ENCODE assay signal across 8 mouse cellular contexts in genomic region chr17:6960776-6961175, GRCm38 (mm10). TPM values are rescaled to one million over a fixed set of nuclear protein-coding genes. Genes with fewer than 3 reads are reported as not detected.
A peak's percentile ranks its signal among the peaks of the same experiment; 100 is the strongest.
DNase-seq lines count a peak whose midpoint lies in the region; ATAC-seq lines count a peak whose summit lies in the region.
"Not testable (repeated sequence)": the region's sequence is repeated elsewhere in the genome, so short reads cannot be mapped to it uniquely, and the experiment has no call there.

TSS of gene Tagap1 (minus strand) at chr17:6961156.

- H3K9ac ChIP-seq in hindbrain, embryonic 14.5 days = peak within 1 kb of the TSS; percentile 60
- H3K9ac ChIP-seq in lung, embryonic 15.5 days = peak within 1 kb of the TSS; percentile 43
- H3K9ac ChIP-seq in neural tube, embryonic 14.5 days (replicated peaks; ENCODE audit: low read depth, low read length) = 0 out of 2 replicates have a peak within 1 kb of the TSS, but pooled peaks have one; percentile 28

- not testable (repeated sequence) for H3K9me3 ChIP-seq in hindbrain, embryonic 14.5 days (ENCODE audit: control insufficient read depth, low read length); lung, embryonic 15.5 days; neural tube, embryonic 14.5 days (ENCODE audit: control insufficient read depth, low read length)

- WGBS in hindbrain, embryonic 14.5 days = 1% methylated on average over 40 of the region's 51 CpGs
- WGBS in lung, embryonic 15.5 days = 0% methylated on average over 43 of the region's 51 CpGs
- WGBS in neural tube, embryonic 14.5 days = under 1% methylated on average over 32 of the region's 51 CpGs

- H3K4me2 ChIP-seq in hindbrain, embryonic 14.5 days (replicated peaks) = peak within 1 kb of the TSS; percentile 52
- peak within 1 kb of the TSS; percentile 53 for H3K4me2 ChIP-seq in lung, embryonic 15.5 days
- peak within 1 kb of the TSS; percentile 39; the same call in 1 of the 2 replicates for H3K4me2 ChIP-seq in neural tube, embryonic 14.5 days (ENCODE audit: low read depth, low read length)

- ATAC-seq in common myeloid progenitor, adult 5-6 weeks (replicated peaks; ENCODE audit: low read depth, poor library complexity, severe bottlenecking); hindbrain, embryonic 14.5 days (ENCODE audit: low FRiP score); neural tube, embryonic 14.5 days (ENCODE audit: low read depth): not testable (repeated sequence)
- peak; percentile 46 for ATAC-seq in lung, embryonic 15.5 days (ENCODE audit: borderline replicate concordance, extremely low read depth, low FRiP score, low TSS enrichment)

- peak within 1 kb of the TSS; percentile 41 for H3K4me3 ChIP-seq in hindbrain, embryonic 14.5 days (replicated peaks; ENCODE audit: low read length)
- peak within 1 kb of the TSS; percentile 56 for H3K4me3 ChIP-seq in lung, embryonic 15.5 days
- peak within 1 kb of the TSS; percentile 36 for H3K4me3 ChIP-seq in neural tube, embryonic 14.5 days (ENCODE audit: low read depth, low read length)

- H3K36me3 ChIP-seq in hindbrain, embryonic 14.5 days (replicated peaks; ENCODE audit: control insufficient read depth, insufficient read depth); lung, embryonic 15.5 days; neural tube, embryonic 14.5 days (ENCODE audit: control insufficient read depth, insufficient read depth, low read length): not testable (repeated sequence)

- not testable (repeated sequence) for H3K4me1 ChIP-seq in hindbrain, embryonic 14.5 days (replicated peaks; ENCODE audit: control insufficient read depth, insufficient read depth, low read length); lung, embryonic 15.5 days; neural tube, embryonic 14.5 days (ENCODE audit: control insufficient read depth, insufficient read depth, low read length)

- DNase-seq in Muller cell, postnatal 12 days (ENCODE audit: inconsistent ontology term) = peak; percentile 2
- DNase-seq in gastrocnemius, postnatal 10 days = peak; percentile 37
- peak; percentile 20 for DNase-seq in hindbrain, embryonic 14.5 days (ENCODE audit: low spot score)
- DNase-seq in layer of hippocampus, postnatal 25 days (ENCODE audit: extremely low spot score in 1 of 2, low spot score in 1 of 2) = peak in 1 of 2 experiments; percentile 53
- DNase-seq in thymus, postnatal 0 days (ENCODE audit: low spot score) = peak; percentile 39

- peak within 1 kb of the TSS; percentile 59; the same call in 1 of the 2 replicates for H3K27ac ChIP-seq in hindbrain, embryonic 14.5 days
- peak within 1 kb of the TSS; percentile 75 for H3K27ac ChIP-seq in lung, embryonic 15.5 days
- H3K27ac ChIP-seq in neural tube, embryonic 14.5 days (ENCODE audit: low read depth, low read length) = not testable (repeated sequence)

- not testable (repeated sequence) for H3K27me3 ChIP-seq in hindbrain, embryonic 14.5 days (ENCODE audit: control insufficient read depth, insufficient read depth, low read length); lung, embryonic 15.5 days; neural tube, embryonic 14.5 days (ENCODE audit: control insufficient read depth, insufficient read depth, low read length)

RNA-seq across cellular contexts. Expression of gene Tagap1, which starts in this region (rescaled TPM):
- total RNA-seq in common myeloid progenitor, adult 5-6 weeks (2017) = 39.2 and 40.2 TPM in 2 replicates
- 1 to 10 TPM; 7.7 to 9.0 TPM for total RNA-seq in gastrocnemius, postnatal 10 days (2021)
- 62.9 and 68.8 TPM in 2 replicates for polyA plus RNA-seq in hindbrain, embryonic 14.5 days (2014; fragmentation: Nextera tagmentation; extraction: Ambion mirVana)
- 10 to 100 TPM; 21.9 to 25.0 TPM for total RNA-seq in layer of hippocampus, postnatal 25 days (2021)
- 49.3 and 54.2 TPM in 2 replicates for polyA plus RNA-seq in lung, embryonic 15.5 days (2015; fragmentation: Nextera tagmentation; extraction: Ambion mirVana)
- 64.9 and 75.2 TPM in 2 replicates for polyA plus RNA-seq in neural tube, embryonic 14.5 days (2014; fragmentation: Nextera tagmentation; extraction: Ambion mirVana)
- polyA plus RNA-seq in thymus, postnatal 0 days (2015; fragmentation: Nextera tagmentation; extraction: Ambion mirVana) = 76.6 and 80.4 TPM in 2 replicates
